Mouse (Mus musculus) liver, embryonic 14.5 days (tissue): ENCODE measurements around the gene Lamc1.

ENCODE experiments used
- CTCF ChIP-seq: IDR thresholded peaks from 2 replicates; pipeline ENCODE4 v1.5.1; 2016; ENCODE audit warnings: antibody characterized with exemption, low read depth, control low read depth
- EP300 ChIP-seq: IDR thresholded peaks from 2 replicates; pipeline ENCODE4 v1.6.1; 2016; ENCODE audit warnings: antibody characterized with exemption, low read depth

DNA sequence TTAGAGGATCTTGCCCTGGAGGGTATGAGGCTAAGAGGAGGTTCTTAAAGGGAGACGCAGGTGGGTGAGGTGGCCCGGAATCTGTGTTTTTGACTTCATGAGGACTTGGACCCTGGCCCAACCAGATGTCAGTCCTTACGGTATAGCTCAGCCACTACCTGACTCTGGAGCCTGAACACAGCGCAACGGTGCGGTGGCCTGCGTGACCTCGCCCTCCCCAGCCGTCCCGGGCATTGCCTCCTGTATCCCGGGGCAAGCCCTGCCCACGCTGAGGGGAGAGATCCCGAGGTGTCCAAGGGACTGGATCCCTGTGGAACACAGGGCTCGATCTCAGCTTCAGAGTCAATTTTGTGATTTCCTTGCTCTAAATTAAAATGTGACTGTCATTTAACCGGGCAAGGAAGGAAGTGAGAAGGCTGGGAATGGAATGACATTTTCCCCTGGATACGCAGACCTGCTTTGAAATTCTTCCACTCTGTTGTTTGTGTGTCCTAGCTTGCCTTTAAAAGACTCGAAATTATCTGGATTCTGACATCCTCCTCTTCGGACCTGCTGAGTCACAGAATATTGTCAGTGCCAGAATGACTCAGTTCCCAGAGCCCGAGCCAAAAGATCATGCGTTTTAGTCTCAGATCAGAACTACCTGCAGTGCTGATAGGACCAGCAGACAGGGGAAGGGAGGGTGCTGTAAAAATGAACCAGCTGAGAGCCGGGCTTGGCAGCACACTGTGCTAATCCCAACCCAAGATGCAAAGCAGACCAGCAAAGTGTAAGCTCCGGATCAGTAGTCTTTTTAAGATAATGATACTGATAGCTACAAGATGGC, 923 bp upstream of the Lamc1 start:
- TF ChIP-seq CTCF (no peak), EP300 (no peak)
